Comparison of ENCODE assay signal across 39 mouse cellular contexts in genomic region chr11:55144011-55144410, GRCm38 (mm10). TPM values are rescaled to one million over a fixed set of nuclear protein-coding genes. Genes with fewer than 3 reads are reported as not detected.
"Had no signal": no experiment of that assay in that cellular context is flagged by ENCODE, and none has a peak within 500 bp of the region (broad histone marks: within the 10 kb centered on the region; RNA-seq: fewer than 3 reads in every experiment).

No protein-coding gene starts in this region.

- H3K9ac ChIP-seq: heart, embryonic 13.5 days; heart, embryonic 15.5 days; hindbrain, embryonic 12.5 days; hindbrain, embryonic 14.5 days; intestine, embryonic 15.5 days; liver, embryonic 13.5 days; liver, embryonic 15.5 days; liver, postnatal 0 days had no signal

- H3K27ac ChIP-seq: gastrocnemius, adult 2 months; heart, adult 2 months; heart, embryonic 13.5 days; heart, embryonic 15.5 days; hindbrain, embryonic 10.5 days; hindbrain, embryonic 12.5 days; hindbrain, embryonic 14.5 days; intestine, embryonic 15.5 days; liver, embryonic 13.5 days; liver, embryonic 15.5 days had no signal

- DNase-seq: gastrocnemius, adult 2 months; gastrocnemius, postnatal 10 days; gastrocnemius, postnatal 25 days; heart, adult 2 months; heart, postnatal 14 days; heart, postnatal 4 days; kidney, adult 11 months; kidney, adult 2 months; kidney, postnatal 10 days; kidney, postnatal 36 days; layer of hippocampus, adult 9-11 months; layer of hippocampus, postnatal 36 days; liver; liver, embryonic 13.5 days; liver, postnatal 0 days had no signal

- H3K4me3 ChIP-seq: gastrocnemius, adult 2 months; heart, adult 2 months; heart, embryonic 13.5 days; heart, embryonic 15.5 days; hindbrain, embryonic 10.5 days; hindbrain, embryonic 12.5 days; intestine, embryonic 15.5 days; liver, embryonic 13.5 days; liver, embryonic 15.5 days had no signal

- H3K27me3 ChIP-seq: heart, embryonic 13.5 days; heart, embryonic 15.5 days; hindbrain, embryonic 12.5 days; intestine, embryonic 15.5 days; liver, embryonic 13.5 days; liver, embryonic 15.5 days had no signal

- H3K9me3 ChIP-seq: heart, embryonic 13.5 days; heart, embryonic 15.5 days; hindbrain, embryonic 10.5 days; hindbrain, embryonic 12.5 days; intestine, embryonic 15.5 days; liver, embryonic 13.5 days; liver, embryonic 15.5 days had no signal

- H3K36me3 ChIP-seq: heart, embryonic 13.5 days; heart, embryonic 15.5 days; hindbrain, embryonic 10.5 days; hindbrain, embryonic 12.5 days; intestine, embryonic 15.5 days; liver, embryonic 13.5 days; liver, embryonic 15.5 days had no signal

- H3K4me1 ChIP-seq: heart, embryonic 13.5 days; heart, embryonic 15.5 days; hindbrain, embryonic 12.5 days; intestine, embryonic 15.5 days; liver, embryonic 13.5 days; liver, embryonic 15.5 days had no signal

- ATAC-seq: hindbrain, embryonic 16.5 days; inflammation-experienced regulatory T-cells, adult 6 months; intestine, embryonic 15.5 days; liver, postnatal 0 days had no signal

- H3K4me2 ChIP-seq: heart, embryonic 11.5 days; heart, embryonic 13.5 days; heart, embryonic 15.5 days; hindbrain, embryonic 12.5 days; hindbrain, embryonic 14.5 days; intestine, embryonic 15.5 days; liver, embryonic 11.5 days; liver, embryonic 13.5 days; liver, embryonic 15.5 days had no signal

RNA-seq across cellular contexts. Expression of gene Slc36a3, which starts 7.5 kb away (rescaled TPM):
- total RNA-seq: gastrocnemius, adult 2 months; gastrocnemius, postnatal 10 days; gastrocnemius, postnatal 25 days; gastrocnemius, postnatal 4 days; granulocyte monocyte progenitor cell, adult 5-6 weeks; heart, adult 2 months; heart, postnatal 14 days; heart, postnatal 4 days; layer of hippocampus, adult 18-20 months; layer of hippocampus, adult 8-10 months; layer of hippocampus, postnatal 14 days; layer of hippocampus, postnatal 36 days; left cerebral cortex, adult 18-20 months; left cerebral cortex, postnatal 14 days; left cerebral cortex, postnatal 36 days had no signal
- polyA plus RNA-seq: frontal cortex, adult 2 months; heart, adult 2 months; heart, embryonic 11.5 days; heart, embryonic 13.5 days; heart, embryonic 15.5 days; heart, postnatal 0 days; hindbrain, embryonic 10.5 days; hindbrain, embryonic 12.5 days; hindbrain, embryonic 14.5 days; hindbrain, embryonic 16.5 days; intestine, embryonic 15.5 days; kidney, embryonic 14.5 days; kidney, embryonic 16.5 days; limb, embryonic 11.5 days; liver, embryonic 11.5 days; liver, embryonic 13.5 days; liver, embryonic 15.5 days; liver, postnatal 0 days had no signal
